Mouse (Mus musculus) layer of hippocampus, adult 18-20 months (tissue): ENCODE data around the gene Nup133. TPM values are rescaled to one million over a fixed set of nuclear protein-coding genes. Genes with fewer than 3 reads are reported as not detected.
"Not testable (repeated sequence)": the region's sequence is repeated elsewhere in the genome, so short reads cannot be mapped to it uniquely, and the experiment has no call there.

Source experiments
- DNase-seq, 2 experiments: peaks; one replicate each; pipeline ENCODE4 v3.0.0; 2022; ENCODE audit warnings: low spot score in 2 of 2
- long read RNA-seq: library from polyadenylated mRNA; stranded (forward); transcript quantifications from one replicate; pipeline ENCODE4 v2.0.0, GENCODE M21; 2021
- total RNA-seq, 2 experiments: library from RNA; stranded (reverse); gene quantifications; 2 replicates each; pipeline ENCODE4 v1.2.3; 2021

The Nup133 gene
- total RNA-seq = 10 to 100 TPM; 21.9 to 23.8 TPM
- long read RNA-seq, full-length matches to known transcripts = 24 of 32 reads
- long read RNA-seq, partial matches to known transcripts = 1 of 32 reads
- long read RNA-seq, other reads (novel, unspliced or antisense) = 7 of 32 reads

DNA sequence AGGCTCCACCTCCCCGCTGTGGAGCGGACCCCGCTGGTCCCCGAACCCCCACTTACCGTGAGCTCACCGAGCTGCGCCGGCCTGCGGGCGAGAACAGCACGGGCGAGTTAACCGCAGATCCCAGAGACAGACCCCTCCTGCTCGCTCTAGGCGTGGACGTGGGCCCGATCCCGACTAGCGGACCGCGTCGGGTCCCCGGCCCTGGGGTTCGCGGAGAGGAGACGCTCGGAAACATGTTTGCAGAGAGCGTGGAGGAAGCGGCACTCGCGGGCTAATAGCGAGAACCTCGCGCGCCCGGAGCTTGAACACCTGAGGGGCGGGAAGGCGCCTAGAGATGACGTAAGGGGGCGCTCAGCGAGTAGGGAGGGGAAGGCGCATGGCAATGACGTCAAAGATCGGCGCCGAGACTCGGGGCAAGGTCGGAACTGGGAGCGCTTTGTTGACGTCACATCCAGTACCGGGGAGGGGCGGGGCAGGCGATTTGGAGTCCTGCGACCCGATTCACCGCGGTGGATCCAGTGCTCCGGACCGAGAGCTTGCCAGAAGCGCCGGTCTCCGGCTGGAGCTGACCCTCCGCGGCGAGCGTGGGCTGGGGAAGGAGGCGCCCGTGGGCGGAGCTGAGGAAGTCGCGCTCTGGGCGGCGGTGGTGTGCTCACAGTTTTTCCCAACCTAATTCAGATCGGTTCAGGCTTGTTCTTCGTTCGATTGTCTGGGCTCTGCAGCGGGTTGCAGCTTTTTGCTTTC is at the start of gene Nup133:
Gene Nup133 (minus strand): TSS at position 324 of the 744 bp plus-strand sequence.
- peak; percentile 98 to 100 for DNase-seq

GRCm38 (mm10) chr8:123993997-123994396 is 44.9 kb upstream of the Nup133 start:
- DNase-seq = no peak

DNA sequence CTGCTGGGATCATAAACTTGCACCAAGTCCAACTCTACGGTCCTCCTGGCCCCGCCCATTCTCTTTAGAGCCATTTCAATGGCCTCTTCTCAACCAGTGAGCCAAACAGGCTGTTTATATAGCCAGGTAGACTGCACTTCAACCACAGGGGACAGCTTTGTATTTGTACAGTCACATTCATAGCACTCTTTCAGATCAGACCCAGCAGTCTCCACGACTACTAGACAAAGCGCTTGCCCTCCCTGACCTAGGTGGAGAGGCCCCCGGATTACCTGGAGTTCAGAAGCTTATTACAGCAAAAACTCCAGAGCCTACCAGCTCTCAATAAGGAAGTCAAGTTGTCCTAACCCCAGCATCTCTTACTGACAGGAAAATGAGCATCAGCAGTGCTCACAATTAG is 44.5 kb upstream of the Nup133 start:
- DNase-seq = no peak

- no peak for DNase-seq
These were observed 43.5 kb upstream of the Nup133 start for GRCm38 (mm10) chr8:123992587-123992986.

DNA sequence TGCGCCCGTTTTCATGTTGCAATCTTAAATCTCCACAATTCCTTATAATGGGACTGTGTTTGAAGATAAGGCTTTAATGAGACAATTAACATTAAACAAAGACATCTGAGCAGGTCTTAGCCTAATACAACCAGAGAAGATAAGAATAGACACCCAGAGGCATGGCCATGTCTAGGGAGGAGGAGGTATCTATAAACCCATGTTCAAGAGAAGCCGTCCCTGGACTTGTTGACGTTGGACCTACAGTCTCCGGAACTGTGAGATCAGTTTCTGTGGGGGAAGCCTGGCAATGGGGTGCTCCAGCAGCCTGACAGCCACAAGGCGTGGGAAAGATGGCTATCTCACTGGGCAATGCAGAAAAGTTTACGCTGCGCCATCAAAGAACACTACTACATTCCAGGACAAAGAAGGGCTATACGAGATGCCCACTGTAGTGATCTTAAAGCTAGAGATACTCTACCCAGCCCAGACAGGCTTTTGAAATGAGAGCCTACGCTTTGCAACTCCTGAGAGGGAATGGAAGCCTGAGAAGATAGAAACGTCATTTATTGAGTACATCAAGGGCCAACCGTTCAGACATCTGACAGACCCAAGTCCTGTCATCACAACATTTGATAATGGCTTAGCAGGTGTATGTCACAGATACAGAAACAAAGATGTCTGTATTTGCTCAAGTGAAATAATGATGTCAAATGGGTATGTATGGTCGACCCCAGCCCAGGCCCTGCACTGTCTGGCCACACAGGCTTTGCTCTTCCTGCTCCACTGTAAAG is 41.4 kb upstream of the Nup133 start:
- DNase-seq = no peak

DNA sequence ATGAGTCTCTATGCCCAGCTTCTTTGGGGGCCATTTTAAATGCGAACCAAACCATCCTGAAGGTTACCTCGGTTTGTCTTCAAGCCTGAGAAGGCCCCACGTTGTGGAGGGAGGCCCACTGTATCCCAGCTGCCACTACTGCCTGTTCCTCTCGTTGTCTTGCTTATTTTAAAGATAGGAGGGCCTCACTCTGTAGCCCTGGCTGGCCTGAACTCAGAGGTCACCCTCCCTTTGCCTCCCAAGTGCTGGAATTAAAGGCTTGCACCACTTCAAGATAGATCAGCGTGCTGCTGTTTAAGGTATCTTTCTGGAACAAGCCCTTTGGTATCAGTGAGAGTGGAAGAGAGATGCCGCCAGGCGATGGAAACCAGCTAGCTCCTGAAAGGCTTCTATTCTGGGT is 40.1 kb upstream of the Nup133 start:
- no peak for DNase-seq

GRCm38 (mm10) chr8:123988605-123989038 is 39.6 kb upstream of the Nup133 start:
- no peak for DNase-seq

GRCm38 (mm10) chr8:123982826-123983400 is 33.8 kb upstream of the Nup133 start, which contains the start of gene Abcb10:
Abcb10 (minus strand) TSS chr8:123983122.
- DNase-seq = peak; percentile 61 to 73

DNA sequence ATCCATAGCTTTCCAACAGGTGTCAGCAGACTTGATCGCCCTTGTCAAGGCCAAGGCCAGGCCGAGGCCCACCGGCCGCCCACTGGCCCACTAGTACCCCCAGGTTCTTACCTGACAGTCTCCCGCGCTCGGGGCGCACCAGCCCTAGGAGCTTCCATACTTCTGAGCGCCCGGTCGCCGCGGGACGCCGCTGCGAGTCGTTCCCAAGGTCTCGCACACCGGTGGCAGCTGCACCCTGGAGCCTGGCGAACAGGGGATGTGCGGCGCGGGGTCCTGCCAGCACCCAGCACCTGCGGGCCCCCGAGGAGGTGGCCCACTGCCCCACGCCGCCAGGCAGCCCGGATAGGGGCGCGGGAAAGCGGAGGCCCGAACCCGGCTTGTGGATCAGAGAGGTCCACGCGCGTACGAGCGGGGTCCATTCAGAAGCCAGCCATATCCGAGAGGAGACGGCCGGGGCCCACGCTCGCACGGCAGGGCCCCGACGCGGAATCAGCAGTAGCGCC is 33.3 kb upstream of the Nup133 start:
- peak in 1 of 2 experiments; percentile 27 for DNase-seq

DNA sequence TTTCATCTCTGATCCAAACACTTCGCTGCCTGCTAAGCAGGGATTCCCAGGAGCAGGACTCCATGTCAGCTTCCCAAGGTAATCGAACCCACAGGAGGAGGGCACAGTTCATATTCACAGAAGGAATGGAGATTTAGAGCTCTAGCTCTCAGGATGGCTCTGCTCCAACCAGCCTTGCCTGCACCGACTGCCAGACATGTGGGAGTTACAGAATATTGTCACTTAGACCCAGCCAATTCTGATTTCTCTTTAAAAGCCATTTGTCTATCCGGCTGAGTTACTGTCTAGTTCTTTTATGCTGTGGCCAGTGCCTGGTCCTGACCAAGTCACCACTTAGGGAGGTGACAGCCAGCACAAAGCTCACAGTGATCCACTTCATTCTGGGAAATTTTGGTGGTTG is 32.6 kb upstream of the Nup133 start:
- peak; percentile 53 to 73 for DNase-seq

DNA sequence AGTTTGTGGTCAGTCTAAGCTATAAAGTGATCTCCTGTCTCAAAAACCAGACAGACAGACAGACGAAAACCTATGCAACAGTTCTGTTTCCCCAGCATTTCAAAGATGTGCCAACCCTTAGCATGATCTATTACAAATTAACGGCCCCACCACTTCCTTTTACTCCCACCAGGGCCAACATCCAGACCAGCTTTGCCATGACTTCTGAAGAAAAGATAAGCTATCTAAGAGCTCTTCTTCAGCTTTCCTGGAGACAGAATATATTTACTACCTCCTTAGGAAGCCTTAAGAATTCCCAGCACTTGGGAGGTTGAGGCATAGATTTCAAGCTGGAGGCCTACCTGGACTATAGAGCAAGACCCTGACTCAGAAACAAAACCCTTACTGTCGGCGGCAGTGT is 31.2 kb upstream of the Nup133 start:
- no peak for DNase-seq

GRCm38 (mm10) chr8:123978926-123979325 is 29.9 kb upstream of the Nup133 start:
- no peak for DNase-seq

DNA sequence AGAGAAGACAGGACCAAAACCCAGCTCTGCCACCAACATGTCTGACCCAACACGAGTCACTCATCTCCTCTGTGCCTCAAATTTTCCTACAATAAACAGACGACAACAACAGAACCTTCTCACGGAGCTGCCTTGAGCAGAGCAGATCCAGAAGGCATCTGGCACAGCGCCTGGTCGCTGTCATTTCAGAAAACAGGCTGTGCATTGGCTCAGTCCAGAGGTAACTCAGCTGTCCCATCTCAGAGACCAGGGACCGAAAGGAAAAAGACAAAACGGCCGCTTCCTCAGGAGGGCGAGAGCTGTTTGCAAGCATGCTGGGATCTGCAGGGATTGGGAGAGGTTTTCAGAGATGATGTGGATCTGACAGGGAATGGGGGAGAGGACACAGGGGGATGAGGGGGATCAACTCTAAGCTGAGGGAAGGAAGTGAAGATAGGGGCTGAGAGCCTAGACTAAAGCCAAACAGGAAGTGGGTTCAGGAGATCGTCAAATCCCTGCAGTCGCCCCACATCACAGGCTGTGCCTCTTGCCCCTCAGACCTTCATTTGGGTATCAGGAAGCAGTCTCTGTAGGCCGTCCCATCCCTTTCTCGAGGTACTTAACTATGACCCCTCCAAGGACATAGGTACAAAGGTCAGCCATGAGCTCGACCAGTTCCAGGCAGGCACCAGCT is 29.2 kb upstream of the Nup133 start:
- peak in 1 of 2 experiments; percentile 42 for DNase-seq

- DNase-seq = no peak
These were observed 28.4 kb upstream of the Nup133 start for GRCm38 (mm10) chr8:123977499-123977898.

DNA sequence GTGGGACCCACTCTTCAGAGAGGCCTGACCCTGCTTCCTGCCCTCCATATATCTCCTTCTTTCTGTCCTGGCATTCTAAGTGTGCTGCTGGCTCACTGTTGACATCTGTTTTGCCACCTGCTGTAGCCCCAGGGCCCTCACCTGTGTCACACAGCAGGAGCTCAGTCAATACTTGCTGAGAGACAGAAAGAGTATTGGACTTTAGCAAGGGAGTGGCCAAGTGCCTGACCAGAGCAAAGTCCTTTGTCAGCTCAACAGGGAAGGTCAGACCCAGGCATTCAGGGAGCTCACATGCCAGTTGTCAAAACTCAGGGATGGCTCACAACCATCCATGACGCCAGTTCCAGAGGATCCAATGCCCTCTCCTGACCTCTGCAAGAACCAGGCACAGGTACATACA is 24.4 kb upstream of the Nup133 start:
- no peak for DNase-seq

- no peak for DNase-seq
These were observed 17.8 kb upstream of the Nup133 start for GRCm38 (mm10) chr8:123966896-123967295.

DNA sequence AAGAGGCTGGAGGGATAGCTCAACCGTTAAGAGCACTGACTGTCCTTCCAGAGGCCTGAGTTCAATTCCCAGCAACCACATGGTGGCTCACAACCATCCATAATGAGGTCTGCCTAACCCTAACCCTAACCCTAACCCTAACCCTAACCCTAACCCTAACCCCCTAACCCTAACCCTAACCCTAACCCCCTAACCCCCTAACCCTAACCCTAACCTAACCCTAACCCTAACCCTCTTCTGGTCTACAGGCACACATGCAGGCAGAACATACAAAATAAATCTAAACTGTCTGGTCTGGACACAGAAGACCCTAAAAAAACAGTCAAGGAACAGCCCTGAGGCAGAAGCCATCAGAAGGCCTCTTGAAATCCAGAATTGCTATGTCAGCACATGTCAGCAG is 12.3 kb upstream of the Nup133 start:
- no peak for DNase-seq

- not testable (repeated sequence) for DNase-seq
These were observed 11.5 kb upstream of the Nup133 start for GRCm38 (mm10) chr8:123960556-123960955.

DNA sequence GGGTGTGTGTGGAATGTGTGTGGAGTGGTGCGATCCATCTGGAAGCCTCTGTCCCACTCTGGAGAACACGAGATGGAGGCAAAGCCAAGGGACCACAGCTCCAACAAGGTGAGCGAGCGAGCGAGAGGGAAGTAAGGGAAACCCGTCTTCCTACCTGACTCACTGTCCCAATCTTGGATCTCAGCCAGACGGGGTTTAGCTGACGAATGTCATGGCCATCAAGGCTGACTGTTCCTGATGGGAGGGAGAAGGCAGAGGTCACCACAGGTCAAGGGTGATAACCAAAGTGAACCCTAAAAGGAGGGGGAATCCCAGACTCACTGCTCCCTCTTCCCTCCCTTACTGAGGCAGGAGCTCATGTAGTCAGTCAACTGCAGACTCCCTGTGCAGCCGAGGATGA is 11.0 kb upstream of the Nup133 start:
- DNase-seq = no peak

DNA sequence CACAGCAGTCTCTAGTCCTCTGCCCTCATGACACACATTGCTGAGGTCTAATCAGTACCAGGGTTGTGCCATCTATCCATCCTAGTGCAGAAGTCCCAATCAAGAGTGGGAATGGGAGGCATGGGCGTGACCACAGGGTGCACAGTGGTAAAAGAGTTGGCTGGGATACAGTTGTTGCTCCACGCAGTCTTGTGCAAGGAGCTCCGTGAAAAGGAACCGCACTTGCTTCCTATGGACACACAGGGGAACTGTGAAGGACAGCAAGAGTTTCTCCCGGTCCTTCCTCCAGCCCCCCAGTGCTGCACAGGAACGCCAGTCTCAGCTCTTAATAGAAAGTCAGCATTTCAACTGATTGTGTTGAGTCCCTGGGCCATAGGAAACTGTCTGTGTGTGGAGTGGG is 10.4 kb upstream of the Nup133 start:
- no peak for DNase-seq

GRCm38 (mm10) chr8:123958130-123958529 is 9.1 kb upstream of the Nup133 start:
- peak; percentile 37 to 44 for DNase-seq
